22 mouse cellular contexts compared by ENCODE assay signal in the genomic region with DNA sequence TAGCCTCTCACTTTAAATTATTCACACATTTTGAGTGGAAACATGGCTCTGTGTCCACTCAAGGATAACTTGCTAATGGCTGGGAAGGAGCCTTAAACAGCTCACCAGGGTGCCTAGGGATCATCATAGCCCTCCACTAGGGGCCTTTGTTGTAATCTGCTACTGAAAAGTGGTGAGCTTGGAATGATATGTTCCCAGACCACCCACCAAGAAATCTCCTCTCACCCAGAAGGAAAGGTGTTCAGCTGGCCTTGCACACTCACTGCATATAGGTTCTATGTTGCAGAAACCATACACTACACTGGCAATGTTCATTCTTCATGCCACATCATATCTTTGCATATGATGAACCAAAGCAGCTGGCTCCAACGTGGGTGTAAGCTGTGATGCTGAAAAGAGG.
DNase-seq lines count a peak whose midpoint lies in the region; ATAC-seq lines count a peak whose summit lies in the region.
"Had no signal": no experiment of that assay in that cellular context is flagged by ENCODE, and none has a peak within 500 bp of the region (broad histone marks: within the 10 kb centered on the region; RNA-seq: fewer than 3 reads in every experiment).

No protein-coding gene starts in this region.

- H3K36me3 ChIP-seq in midbrain, embryonic 11.5 days (ENCODE audit: control insufficient read depth, insufficient read depth, low read length), result no peaks in the 10 kb centered on the region
- H3K36me3 ChIP-seq in midbrain, embryonic 16.5 days (ENCODE audit: control insufficient read depth, insufficient read depth, low read length), result no peaks in the 10 kb centered on the region
- H3K36me3 ChIP-seq: G1E had no signal

- no peaks in the 10 kb centered on the region for H3K27me3 ChIP-seq in midbrain, embryonic 11.5 days (ENCODE audit: control insufficient read depth, insufficient read depth, low read length)
- H3K27me3 ChIP-seq in midbrain, embryonic 16.5 days (ENCODE audit: control insufficient read depth, insufficient read depth, low read depth, low read length), result no peaks in the 10 kb centered on the region
- H3K27me3 ChIP-seq: CH12.LX, Patski had no signal

- H3K27ac ChIP-seq in midbrain, embryonic 11.5 days (ENCODE audit: low read depth, low read length), result no peak overlapping the region
- H3K27ac ChIP-seq in midbrain, embryonic 16.5 days (ENCODE audit: low read length), result no peak overlapping the region

- H3K4me1 ChIP-seq in midbrain, embryonic 11.5 days (ENCODE audit: control insufficient read depth, insufficient read depth, low read length), result no peaks in the 10 kb centered on the region
- H3K4me1 ChIP-seq in midbrain, embryonic 16.5 days (ENCODE audit: control insufficient read depth, insufficient read depth, low read length), result no peaks in the 10 kb centered on the region

- H3K4me3 ChIP-seq in midbrain, embryonic 11.5 days (ENCODE audit: low read depth, low read length), result no peak overlapping the region
- H3K4me3 ChIP-seq in midbrain, embryonic 16.5 days (ENCODE audit: low read depth, low read length), result no peak overlapping the region

- H3K9me3 ChIP-seq in midbrain, embryonic 11.5 days (ENCODE audit: control insufficient read depth, low read length), result no peaks in the 10 kb centered on the region
- no peaks in the 10 kb centered on the region for H3K9me3 ChIP-seq in midbrain, embryonic 16.5 days (replicated peaks; ENCODE audit: control insufficient read depth, low read length, poor library complexity, severe bottlenecking)

- no peak for ATAC-seq in midbrain, embryonic 11.5 days (ENCODE audit: low FRiP score)
- ATAC-seq in midbrain, embryonic 16.5 days, result no peak
- ATAC-seq: activated CD4-positive, CD25-positive, alpha-beta regulatory T cell, adult 4 months; CD4-positive, CD25-positive, alpha-beta regulatory T cell, adult 4 months; Patski had no signal

- H3K9ac ChIP-seq in midbrain, embryonic 11.5 days (ENCODE audit: low read length), result no peak overlapping the region
- no peak overlapping the region for H3K9ac ChIP-seq in midbrain, embryonic 16.5 days (ENCODE audit: low read depth, low read length)

- WGBS in midbrain, embryonic 11.5 days, result 68% methylated on average over 1 of the region's 1 CpGs
- WGBS in midbrain, embryonic 16.5 days, result 88% methylated on average over 1 of the region's 1 CpGs

- peak; percentile 69 for DNase-seq in heart, adult 11 months
- DNase-seq in heart, adult 8-10 months (ENCODE audit: low spot score), result no peak
- peak; percentile 59 for DNase-seq in midbrain, embryonic 11.5 days (ENCODE audit: low spot score, missing footprints)
- peak; percentile 7 for DNase-seq in ZHBTc4 (ENCODE audit: low read depth, low spot score)
- DNase-seq in kidney, postnatal 36 days, result no peak
- DNase-seq: adrenal gland, adult 2 months; adrenal gland, adult 8-10 months; adrenal gland, postnatal 10 days; adrenal gland, postnatal 14 days; adrenal gland, postnatal 25 days; adrenal gland, postnatal 36 days; B cell, adult 2 months; cerebellum, adult 11 months; cerebellum, adult 11-12 months; cerebellum, adult 18-20 months; cerebellum, adult 2 months had no signal

- no peak overlapping the region for H3K4me2 ChIP-seq in midbrain, embryonic 11.5 days
- no peak overlapping the region for H3K4me2 ChIP-seq in midbrain, embryonic 16.5 days (ENCODE audit: low read length)

Comparison
In these comparisons a context has a peak if more than half of its experiments do, and no peak if none do; other contexts are left out.
1. DNase-seq: peak in heart, adult 11 months (single experiment), midbrain, embryonic 11.5 days (single experiment) and ZHBTc4 (single experiment); none in heart, adult 8-10 months (single experiment) and kidney, postnatal 36 days (0 of 2).